Mouse (Mus musculus) thymus, postnatal 4 days (tissue): ENCODE measurements at regions not wholly inside any gene's neighbourhood (a gene's known extent, or its start where the extent isn't known, plus 50 kb on each side); places are given as distances from the start of the nearest gene placed in this dataset.

ENCODE experiments used
- DNase-seq: peaks from one replicate; pipeline ENCODE4 v3.0.0; 2021

DNA sequence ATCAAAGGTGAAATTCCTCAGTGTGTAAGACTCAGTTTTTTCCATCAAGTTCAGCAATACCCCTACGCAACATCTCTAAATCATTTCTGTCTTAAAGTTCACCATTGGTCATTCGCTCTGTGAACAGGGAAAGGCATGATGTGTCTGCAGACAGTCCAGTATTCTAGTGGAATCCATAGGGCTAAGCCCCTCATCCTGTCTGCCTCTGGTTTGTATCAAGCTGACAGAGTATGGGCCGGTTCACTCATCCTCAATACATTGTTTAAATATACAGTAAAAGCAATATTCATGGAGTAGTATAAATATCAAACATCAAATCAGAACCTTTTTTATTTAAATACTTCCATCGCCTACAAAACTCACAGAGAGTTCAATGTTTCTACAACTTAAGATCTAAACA is 152.9 kb upstream of the Paip1 start:
- DNase-seq = no peak

DNA sequence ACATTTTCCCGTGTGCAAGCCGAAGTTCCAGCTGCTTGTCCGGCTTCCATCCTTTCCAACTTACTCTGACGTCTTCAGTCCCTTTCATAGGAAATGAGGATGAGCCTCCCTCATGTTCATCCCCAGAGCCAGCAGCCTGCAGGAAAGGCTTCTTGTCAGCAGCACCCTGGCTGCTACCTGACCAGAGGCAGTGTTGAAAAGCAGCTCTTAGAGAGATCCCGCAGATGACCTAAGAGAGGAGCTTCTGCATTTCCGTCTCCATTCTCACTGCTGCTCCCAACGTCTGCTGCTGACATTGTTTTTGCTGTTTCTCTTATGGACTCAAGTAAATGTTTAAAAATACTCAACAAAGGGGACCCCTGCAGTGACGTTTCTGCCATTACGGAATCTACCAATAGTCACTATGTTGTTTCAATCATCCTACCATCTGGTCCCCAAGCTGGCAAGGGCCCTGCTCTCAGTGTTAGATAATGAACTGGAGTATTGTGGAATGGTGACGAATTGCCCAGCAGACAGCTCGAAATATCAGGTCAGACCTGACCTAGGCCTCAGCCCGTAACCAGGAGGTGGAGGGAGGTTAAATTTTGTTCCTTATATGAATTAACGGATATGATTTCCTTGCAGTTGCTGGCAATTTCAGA is 151.0 kb upstream of the Paip1 start:
- no peak for DNase-seq

DNA sequence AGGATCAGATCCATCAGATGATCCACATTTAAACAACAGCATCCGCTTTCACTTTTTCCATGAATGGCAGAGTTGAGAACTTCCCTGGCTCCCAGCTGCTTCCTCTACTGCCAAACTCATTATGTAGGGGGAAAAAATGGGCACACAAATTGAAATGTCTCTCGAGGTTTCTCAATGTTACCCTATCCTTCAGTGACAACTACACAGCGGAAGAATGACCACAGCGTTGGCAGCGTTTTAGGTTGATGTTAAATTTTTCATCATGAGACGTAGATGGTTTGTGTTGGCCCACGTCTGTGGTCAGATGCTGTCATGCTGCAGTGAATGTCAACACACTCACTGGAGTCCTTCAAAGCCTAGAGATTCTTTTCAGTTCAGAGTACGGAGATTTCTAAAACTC is 149.0 kb upstream of the Paip1 start:
- DNase-seq = no peak

DNA sequence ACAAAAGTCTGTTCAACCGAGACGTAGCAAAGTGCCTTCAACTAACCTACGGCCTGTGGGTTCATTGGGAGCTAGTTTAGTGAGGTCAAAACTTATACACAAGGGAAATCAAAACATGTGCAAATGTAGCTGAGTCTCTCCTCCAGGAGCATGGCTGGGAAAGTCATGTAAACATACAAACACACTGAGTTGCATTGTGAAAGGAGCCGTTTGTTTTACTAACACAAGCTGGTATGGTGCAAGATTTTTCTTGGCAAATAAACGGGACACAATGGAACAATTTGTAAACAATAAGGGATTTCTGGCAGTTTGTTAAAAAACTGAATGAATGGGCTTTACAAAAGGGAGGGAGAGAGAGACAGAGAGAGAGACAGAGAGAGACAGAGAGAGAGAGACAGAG is 147.8 kb upstream of the Paip1 start:
- DNase-seq = no peak

DNA sequence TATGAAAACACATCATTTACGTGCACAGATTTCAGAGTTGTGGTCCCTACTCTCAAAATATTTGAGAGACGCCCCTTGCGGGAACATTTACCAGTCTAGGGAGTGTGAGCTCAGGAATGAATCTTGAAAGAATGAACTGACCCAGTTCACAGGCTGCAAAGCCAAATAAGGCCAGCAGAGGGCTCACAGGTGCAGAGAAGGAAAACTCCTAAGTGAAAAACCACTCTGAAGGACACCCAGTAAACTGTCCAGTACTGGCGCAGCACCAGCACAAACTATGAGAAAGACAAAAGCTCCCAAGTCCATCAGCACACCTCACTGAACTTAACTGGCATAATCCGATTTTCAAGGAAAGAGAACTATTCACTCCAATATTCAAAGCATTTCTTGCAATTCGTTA is 145.0 kb upstream of the Paip1 start:
- DNase-seq = peak; percentile 73

DNA sequence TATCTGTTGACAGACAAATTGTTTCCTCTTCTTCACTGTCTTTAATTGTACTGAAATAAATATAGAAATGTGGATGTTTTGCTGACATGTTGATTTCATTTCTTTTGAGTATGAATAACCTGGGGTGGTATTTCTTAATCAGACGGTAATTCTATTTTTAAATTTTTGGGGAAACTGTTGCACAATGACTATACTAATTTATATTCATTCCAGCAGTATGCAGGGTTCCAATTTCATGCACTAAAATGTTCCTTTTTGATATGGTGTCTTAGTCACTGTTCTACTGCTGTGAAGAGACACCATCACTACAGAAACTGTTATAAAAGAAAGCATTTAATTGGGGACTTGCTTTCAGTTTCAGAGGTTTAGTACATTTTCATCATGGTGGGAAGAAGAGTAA is 119.2 kb upstream of the Paip1 start:
- DNase-seq = no peak

DNA sequence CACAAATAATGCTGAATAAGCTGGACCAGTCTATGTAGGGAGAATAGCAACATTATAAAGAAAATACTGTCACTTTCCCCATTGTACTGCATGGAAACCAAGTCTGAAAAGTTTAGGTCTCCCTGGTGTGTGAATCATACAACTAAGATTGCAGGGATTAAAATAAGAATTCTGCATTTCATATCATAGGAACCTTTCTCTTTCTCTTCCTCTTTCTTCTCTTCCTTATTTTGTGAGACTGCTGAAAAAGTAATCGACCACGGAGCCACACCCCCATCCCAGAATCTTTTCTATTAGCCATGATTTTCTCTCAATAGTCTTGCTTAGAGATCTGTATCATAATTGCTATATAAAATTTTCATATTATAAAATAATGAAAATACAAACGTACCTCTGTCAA is 118.4 kb upstream of the Paip1 start:
- no peak for DNase-seq

DNA sequence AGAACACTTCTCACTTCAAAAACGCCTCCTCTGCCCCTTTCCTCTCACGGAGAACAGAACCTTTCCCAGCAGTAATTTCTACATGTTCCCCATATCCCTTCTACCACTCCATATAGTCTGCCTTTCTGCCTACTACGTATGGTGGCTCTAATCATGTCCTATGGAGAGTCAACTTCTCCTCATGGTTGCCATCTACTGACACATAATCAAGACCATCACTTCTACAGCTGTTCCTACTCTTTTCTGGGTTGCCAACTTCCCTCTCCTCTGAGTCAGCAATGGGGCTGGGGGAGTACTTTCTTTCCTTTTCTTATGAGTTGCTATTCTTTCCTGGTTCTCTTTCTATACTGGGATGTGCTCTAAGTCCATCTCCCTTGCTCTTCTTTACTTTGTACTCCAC is 114.0 kb upstream of the Paip1 start:
- DNase-seq = no peak

DNA sequence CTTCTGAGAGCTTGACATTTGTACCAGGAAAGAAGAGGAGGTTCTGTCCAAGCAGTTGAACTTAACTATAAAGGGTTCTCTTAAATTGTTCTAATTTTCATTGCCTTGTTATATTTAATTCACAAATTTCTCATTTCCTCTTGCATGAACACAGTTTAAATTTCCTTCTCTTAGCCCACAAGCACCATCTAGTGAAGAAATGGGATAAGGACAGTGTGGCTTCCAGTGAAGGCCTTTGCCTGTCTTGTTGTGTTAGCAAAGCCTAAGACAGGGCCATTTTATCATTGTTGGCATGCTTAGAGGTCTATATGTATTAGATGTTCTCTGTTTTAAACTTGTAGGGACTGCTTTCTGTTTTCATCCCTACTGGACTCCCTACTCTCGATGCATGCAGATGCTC is 110.0 kb upstream of the Paip1 start:
- DNase-seq = no peak

DNA sequence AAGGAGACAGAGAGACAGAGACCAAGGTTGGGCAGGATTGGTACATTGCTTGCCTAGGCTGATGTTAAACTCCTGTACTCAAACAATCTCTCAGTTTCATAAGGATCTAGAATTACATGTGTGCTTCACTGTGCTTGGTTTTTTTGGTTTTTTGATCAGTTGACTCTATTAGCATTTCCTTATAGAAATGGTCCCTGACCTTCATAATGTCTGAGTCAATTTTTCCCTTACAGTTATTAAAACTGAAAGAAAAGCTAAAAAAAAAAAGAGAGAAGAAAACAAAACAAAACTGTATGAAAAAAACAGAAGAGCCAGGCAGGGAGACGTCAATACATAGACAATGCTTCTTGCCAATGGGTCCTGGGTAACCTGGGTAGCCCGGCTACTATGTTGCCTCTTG is 102.9 kb upstream of the Paip1 start:
- no peak for DNase-seq

DNA sequence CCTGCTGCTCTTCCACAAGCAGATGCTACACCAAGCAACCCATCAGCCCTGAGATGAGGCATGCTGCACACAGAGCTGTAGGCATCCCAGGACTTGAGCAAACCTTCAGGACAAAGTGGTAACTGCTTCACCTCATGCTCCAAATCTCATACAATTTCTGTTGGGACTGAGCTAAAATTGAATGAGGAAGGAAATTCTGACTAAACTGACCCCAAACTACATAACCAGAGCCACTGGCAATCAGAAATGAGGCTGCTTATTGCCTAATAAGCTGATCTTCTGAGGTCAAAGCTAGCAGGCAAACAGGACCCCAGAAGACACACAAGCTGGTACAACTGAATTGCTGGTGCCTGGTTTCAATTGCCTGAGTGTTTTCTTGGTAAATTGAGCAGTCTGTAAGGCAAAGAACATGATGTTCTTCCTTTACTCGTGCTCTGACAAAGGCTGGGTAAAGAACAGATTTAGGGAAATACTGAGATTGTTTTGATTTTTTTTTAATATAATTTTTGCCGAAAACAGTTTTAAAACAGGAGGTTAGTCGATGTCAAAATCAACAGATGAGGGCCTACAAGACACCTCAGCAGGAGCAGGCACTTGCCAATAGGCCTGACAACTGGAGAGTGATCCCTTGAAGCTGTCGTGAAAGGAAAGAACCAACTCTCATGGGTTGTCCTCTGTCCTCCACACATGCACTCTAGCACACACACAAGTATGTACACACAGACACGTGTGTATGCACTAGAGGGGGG is 101.3 kb upstream of the Paip1 start:
- DNase-seq = no peak

DNA sequence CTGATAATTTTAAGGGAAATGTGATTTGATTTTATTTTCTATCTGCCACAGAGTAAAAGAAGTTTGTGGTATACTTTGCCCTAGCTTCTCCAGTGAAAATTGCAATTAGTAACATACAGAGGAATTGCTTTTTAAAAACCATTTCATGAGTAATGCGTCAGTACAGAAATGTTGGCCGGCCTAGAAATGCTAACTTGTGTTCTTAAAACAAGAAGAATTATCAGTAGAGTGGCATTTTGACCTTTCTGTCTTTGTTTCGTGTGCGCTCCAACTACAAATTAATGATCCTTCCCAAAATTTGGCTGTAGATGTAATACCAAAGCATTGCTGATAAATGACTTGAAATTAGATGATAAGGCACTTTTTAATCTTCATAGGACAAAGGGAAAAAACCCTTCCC is 99.7 kb upstream of the Paip1 start:
- DNase-seq = no peak

DNA sequence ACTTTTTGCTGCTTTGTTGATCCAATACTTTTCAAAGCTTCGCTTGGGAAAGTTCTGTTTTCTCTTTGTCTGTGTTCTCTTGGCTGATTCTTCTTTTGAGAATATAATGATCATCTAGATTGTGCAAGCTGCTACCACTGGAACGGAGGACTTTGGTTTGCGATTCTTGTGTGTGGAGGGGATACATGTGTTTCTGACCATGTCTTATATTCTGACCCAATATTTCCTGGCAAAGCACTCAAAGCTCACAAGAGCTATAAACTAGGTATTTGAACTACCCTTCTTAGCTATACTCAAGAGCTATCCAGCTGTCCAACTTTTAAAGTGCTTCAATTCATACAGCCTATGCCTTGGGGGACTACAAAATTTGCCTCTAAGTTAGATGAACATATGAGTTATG is 96.6 kb upstream of the Paip1 start:
- DNase-seq = no peak

DNA sequence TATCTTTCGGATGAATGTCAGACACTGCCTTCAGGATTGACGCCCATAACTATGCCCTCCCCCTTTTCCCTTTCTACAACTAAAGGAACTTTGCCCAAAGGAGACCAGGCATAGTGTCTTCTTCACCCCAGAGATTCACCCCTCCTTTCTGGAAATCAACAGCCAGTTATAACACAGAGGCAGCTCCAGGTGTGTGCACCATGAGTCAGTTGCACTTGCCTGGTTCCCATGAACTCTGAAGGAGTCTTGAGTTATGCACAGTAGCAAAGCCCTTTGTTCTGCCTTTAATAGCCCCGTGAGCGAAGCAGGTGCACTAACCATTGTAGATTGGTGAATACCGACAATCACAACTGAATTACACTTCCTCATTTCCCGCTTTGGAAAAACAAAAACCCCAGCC is 94.5 kb upstream of the Paip1 start:
- no peak for DNase-seq

DNA sequence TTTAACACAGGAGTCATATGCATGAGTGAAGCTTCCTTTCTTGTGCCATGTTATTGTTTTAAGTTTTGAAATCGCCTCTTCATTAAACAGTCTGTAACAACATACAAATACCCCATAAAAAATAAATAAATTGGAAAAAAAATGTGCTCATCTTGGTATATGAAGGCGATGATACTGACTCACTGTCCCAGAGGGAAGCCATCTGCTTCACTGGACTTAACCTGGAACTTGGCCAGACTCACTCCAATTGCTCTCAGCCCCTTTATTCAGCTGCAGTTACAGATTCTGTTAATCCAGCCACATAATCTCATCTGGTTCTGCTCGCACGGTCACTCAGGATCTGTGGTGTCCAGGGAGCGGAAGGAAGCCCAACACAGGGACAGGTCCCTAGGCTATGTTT is 90.5 kb upstream of the Paip1 start:
- no peak for DNase-seq

DNA sequence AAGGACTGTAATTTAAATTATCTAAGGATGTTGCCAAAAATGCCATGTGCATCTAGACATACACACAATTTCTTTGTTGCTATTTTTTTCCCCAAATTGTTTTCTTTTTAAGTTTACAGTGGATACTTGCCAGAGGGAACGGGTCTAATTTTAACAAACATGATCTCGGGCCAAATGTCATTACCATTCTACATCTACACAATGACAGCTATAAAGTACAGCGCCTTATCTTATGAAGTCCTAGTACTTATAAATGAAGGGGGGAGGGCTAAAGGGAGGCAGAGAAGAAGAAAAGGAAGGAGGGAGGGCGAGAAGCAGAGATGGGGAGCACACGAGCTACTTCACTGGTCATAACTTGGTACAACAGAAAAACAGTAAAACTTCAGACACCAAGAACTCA is 89.4 kb upstream of the Paip1 start:
- no peak for DNase-seq

DNA sequence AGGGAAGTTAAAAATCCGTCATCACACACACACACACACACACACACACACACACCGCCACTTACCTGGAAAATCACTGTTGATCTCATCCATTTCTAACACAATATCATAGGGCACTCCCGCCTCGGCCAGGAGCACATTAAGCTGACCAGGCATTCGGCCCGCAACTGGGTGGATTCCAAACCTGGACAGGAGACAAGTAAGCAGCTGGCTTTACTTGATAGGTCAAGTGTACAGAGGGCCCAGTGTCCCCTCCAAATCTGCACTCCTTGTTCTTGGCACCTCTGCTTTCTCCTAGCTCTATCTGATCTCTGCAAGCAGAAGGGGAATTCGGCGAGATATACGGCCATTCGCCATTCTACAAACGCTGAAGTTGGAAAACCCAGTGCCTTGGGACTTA is 88.6 kb upstream of the Paip1 start:
- DNase-seq = no peak

DNA sequence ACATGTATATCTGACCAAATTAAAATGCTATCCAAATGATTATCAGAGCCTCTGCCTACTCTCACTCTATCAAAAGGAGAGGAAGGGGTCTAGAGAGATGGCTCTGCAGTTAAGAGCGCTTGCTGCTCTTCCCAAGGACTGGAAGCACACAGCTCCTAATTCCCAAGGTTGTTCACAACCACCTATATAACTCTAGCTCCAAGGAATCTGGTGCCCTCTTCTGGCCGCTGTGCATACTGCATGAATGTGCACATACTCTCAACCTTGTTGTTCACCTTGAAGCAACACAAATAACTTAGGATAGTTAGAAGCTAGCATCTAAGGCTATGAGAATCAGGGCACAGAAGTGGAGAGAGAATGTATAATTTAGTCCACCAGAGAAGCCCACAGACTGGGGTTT is 86.6 kb upstream of the Paip1 start:
- DNase-seq = peak; percentile 72

DNA sequence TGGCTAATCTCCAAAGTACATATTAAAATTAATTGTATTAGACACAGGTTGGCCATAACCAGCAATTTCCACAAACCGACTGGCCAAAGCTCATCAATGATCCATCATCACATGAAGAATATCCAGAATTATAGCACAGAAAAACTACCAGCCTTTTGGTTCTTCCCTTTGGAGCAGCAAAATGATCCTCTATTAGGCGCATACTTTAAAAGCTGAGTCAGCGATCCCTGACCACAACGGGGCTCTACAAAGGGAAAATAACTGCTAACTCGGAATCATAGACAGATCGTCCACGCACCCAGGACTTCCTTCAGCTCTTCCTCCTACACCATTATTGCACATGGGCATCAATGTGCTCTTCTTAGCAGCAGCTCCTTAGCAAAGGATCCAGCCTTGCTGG is 85.6 kb upstream of the Paip1 start:
- no peak for DNase-seq

DNA sequence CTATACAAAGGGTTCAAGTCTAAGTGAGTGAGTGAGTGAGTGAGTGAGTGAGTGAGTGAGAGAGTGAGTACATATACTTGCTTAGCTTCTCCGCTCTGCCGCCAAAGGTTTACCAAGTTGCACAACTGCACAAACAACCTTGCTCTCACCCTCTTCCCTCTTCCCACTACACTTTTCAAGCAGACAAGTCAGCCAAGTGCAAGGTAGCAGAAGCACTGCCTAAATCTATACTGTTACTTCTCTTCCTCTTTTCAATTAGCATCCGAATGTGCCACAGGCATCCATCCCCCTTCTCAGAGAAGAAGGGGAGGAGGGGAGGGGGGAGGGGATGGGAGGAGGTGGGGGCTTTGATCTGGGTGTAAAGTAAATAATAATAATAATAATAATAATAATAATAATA is 80.4 kb upstream of the Paip1 start:
- no peak for DNase-seq

DNA sequence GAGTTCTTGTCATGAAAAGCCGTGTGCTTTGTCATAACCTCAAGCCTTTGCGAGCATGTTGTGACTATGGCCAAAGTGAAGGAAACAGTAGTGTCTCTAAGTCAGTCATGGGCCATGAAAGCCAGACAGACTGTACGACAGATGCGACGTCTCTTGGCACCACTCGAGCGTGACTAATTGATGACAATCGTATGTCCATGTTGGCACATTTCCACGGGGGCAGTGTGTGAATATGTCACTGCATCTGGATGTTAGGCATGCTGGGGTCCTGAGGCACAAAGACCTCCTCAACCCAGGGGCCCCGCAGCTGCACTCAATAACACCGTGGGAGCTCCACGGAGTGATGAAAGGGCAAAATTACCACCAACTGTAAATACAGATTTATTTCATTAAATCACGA is 77.1 kb upstream of the Paip1 start:
- no peak for DNase-seq

DNA sequence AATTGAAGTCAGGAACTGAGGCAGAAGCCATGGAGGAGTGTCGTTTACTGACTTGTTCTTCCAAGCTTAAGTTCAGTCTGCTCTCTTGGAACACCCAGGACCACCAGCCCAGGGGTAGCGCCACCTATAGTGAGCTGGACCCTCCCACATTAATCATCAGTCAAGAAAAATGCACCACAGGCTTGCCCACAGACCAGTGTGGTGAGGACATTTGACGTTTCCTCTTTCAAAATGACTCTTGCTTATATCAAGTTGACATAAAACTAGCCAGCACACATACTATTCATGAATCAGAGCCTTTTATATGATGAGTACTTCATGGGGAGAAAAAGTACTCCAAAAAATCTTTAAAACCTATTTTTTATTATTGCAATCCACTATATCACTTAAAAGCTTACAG is 69.7 kb upstream of the Paip1 start:
- DNase-seq = no peak

DNA sequence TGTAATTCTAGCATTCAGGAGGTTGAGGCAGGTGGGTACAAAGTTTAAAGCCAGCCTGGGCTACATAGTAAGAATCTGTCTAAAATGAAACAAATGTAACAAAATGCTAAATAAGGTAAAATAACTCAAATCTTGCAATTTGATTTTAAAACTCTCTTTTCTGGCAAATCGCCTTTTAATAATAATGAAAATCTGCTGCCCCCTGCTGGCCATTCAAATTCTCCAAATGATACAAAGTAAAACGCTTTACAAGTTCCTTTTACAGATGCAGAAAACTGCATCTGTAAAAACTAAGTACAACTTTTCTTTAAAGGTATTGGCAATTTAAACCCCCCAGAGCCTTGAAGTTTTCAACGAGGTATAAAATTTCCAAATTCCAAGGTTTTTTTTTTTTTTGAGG is 65.0 kb upstream of the Paip1 start:
- DNase-seq = peak; percentile 67

DNA sequence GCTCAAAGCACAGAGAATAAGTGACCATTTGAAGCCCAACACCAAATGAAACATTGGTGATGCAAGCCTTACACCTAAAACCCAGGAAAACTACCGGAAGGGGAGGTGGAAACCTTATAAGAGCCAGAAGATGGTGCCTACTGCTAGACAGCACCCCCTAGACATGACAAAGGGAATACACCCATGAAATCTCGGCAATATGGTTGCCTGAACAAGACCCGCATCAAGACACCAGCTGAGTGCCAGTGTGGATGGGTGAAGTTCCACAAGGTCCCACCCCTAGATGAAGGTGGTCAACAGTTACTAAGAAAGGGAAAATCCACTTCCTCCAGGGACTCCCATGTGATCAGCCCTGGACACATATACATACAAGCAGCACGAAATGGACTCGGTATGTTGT is 64.2 kb upstream of the Paip1 start:
- DNase-seq = no peak

DNA sequence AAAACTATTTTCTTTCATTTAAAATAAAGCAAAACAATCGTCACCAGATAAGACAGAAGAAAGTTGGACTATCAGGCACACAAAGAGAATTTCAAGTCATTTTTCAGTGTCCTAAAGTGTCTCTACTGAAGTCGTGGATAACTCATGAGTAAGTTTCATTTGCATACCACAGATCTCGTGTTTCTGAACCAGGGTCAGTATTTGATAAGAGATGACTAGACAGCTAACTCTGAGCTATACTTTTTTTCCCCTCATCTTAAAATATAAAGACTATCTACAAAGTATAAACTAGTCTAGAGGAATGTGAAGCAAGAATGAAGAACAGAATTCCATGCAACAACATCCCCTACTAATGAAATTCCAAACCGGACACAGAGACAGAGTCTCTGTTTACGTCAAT is 60.9 kb upstream of the Paip1 start:
- no peak for DNase-seq
